ENCODE assay signal across 30 mouse cellular contexts in the genomic region with DNA sequence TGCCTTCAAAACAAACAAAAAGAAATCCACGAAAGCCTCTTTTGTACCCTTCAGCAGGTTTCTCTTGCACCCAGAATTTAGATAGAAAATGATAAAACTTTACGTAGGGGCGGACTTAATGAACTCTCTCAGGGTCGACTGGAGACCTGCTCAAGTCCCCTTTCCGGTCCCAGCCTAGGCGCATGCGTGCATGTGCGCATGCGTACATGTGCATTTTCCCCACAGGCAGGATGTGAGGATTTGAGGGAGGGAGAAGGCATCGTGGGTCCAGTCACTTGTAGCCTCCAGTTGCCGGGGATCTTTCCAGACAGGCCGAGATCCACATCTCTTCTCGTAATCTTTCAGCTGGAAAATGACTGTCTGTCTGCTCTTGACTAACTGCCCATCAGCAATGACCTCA. TPM values are rescaled to one million over a fixed set of nuclear protein-coding genes. Genes with fewer than 3 reads are reported as not detected.
"Had no signal": no experiment of that assay in that cellular context is flagged by ENCODE, and none has a peak within 500 bp of the region (broad histone marks: within the 10 kb centered on the region; RNA-seq: fewer than 3 reads in every experiment).

No protein-coding gene starts in this region.

- ATAC-seq: inflammation-experienced regulatory T-cells, adult 6 months; intestine, postnatal 0 days had no signal

- H3K9me3 ChIP-seq: heart, embryonic 13.5 days; heart, embryonic 15.5 days; hindbrain, embryonic 12.5 days; hindbrain, embryonic 13.5 days; hindbrain, embryonic 15.5 days; intestine, embryonic 15.5 days; kidney, embryonic 15.5 days had no signal

- H3K36me3 ChIP-seq: heart, embryonic 12.5 days; heart, embryonic 13.5 days; heart, embryonic 15.5 days; hindbrain, embryonic 10.5 days; hindbrain, embryonic 12.5 days; hindbrain, embryonic 13.5 days; hindbrain, embryonic 15.5 days; intestine, embryonic 15.5 days; kidney, embryonic 15.5 days had no signal

- H3K4me2 ChIP-seq: heart, embryonic 12.5 days; heart, embryonic 13.5 days; heart, embryonic 15.5 days; hindbrain, embryonic 12.5 days; hindbrain, embryonic 13.5 days; hindbrain, embryonic 14.5 days; hindbrain, embryonic 15.5 days; intestine, embryonic 15.5 days; kidney, embryonic 15.5 days had no signal

- DNase-seq: heart, postnatal 10 days; heart, postnatal 14 days; heart, postnatal 36 days; kidney, adult 11 months; kidney, adult 18-20 months; kidney, adult 2 months; kidney, adult 8-10 months; kidney, adult 9 months; kidney, postnatal 14 days had no signal

- H3K27ac ChIP-seq: heart, embryonic 15.5 days; hindbrain, embryonic 10.5 days; hindbrain, embryonic 12.5 days; hindbrain, embryonic 15.5 days; intestine, embryonic 15.5 days; kidney, embryonic 15.5 days; kidney, postnatal 0 days; layer of hippocampus, adult 2 months; left cerebral cortex, adult 2 months had no signal

- H3K9ac ChIP-seq: heart, embryonic 12.5 days; heart, embryonic 13.5 days; heart, embryonic 15.5 days; hindbrain, embryonic 12.5 days; hindbrain, embryonic 13.5 days; hindbrain, embryonic 14.5 days; hindbrain, embryonic 15.5 days; intestine, embryonic 15.5 days; kidney, embryonic 15.5 days had no signal

- H3K4me1 ChIP-seq: hindbrain, embryonic 10.5 days; hindbrain, embryonic 12.5 days; hindbrain, embryonic 15.5 days had no signal

- H3K27me3 ChIP-seq: heart, embryonic 12.5 days; heart, embryonic 15.5 days; hindbrain, embryonic 13.5 days; hindbrain, embryonic 15.5 days; intestine, embryonic 15.5 days; kidney, embryonic 15.5 days had no signal

- H3K4me3 ChIP-seq: heart, embryonic 12.5 days; heart, embryonic 13.5 days; heart, embryonic 15.5 days; hindbrain, embryonic 10.5 days; hindbrain, embryonic 12.5 days; hindbrain, embryonic 13.5 days; hindbrain, embryonic 15.5 days; intestine, embryonic 15.5 days; kidney, embryonic 15.5 days; layer of hippocampus, adult 2 months; left cerebral cortex, adult 2 months had no signal

RNA-seq across cellular contexts. Expression of a gene that starts 19.3 kb away (rescaled TPM):
- polyA plus RNA-seq: intestine, embryonic 14.5 days; intestine, postnatal 0 days had no signal

RNA-seq across cellular contexts. Expression of a gene that starts 59.2 kb away (rescaled TPM):
- polyA plus RNA-seq: heart, embryonic 13.5 days; hindbrain, embryonic 10.5 days; hindbrain, embryonic 11.5 days; hindbrain, embryonic 12.5 days; hindbrain, embryonic 13.5 days; hindbrain, embryonic 15.5 days; hindbrain, postnatal 0 days; intestine, embryonic 14.5 days; intestine, embryonic 15.5 days; intestine, embryonic 16.5 days; intestine, postnatal 0 days; kidney, embryonic 15.5 days; kidney, embryonic 16.5 days; kidney, postnatal 0 days; large intestine, adult 2 months had no signal
